Mouse (Mus musculus): ENCODE results near the gene Mitd1. TPM values are rescaled to one million over a fixed set of nuclear protein-coding genes. Genes with fewer than 3 reads are reported as not detected.

Gene Mitd1
- polyA plus RNA-seq (2012; rRNA removed), result 3.9 and 6.2 TPM in 2 replicates

- peak; percentile 96 for DNase-seq
- Histone ChIP-seq H3K4me1 (ENCODE audit: control insufficient read depth, insufficient read depth, low read length) (peaks cover 5% of the 10 kb centered on the region; the same call in 1 of the 2 replicates), H3K36me3 (ENCODE audit: control insufficient read depth, insufficient read depth, low read length) (no peaks in the 10 kb centered on the region), H3K27ac (ENCODE audit: insufficient read depth, low read depth, low read length) (peak within 1 kb of the TSS; percentile 90), H3K4me3 (ENCODE audit: insufficient read depth, low read depth, low read length) (peak within 1 kb of the TSS; percentile 85), H3K27me3 (replicated peaks; ENCODE audit: control insufficient read depth, insufficient read depth, low read length) (no peaks in the 10 kb centered on the region)
- TF ChIP-seq POLR2A (IDR thresholded peaks at IDR 0.05; ENCODE audit: low read depth, low read length) (peak; percentile 37), CTCF (conservative IDR thresholded peaks at IDR 0.05; ENCODE audit: insufficient read depth, insufficient read length, low read depth, low read length) (no peak)
- under 1% methylated on average over 41 of the region's 41 CpGs for WGBS
Measured at GRCm38 (mm10) chr1:37890025-37890652, at the start of gene Mitd1, which contains the start of gene Mrpl30. TSS of gene Mitd1 (minus strand) at chr1:37890411. TSS of gene Mrpl30 (plus strand) at chr1:37890477.

- 21% methylated on average over 3 of the region's 3 CpGs for WGBS
- no peaks in the 10 kb centered on the region for H3K36me3 ChIP-seq (ENCODE audit: control insufficient read depth, insufficient read depth, low read length)
- no peaks in the 10 kb centered on the region for H3K27me3 ChIP-seq (replicated peaks; ENCODE audit: control insufficient read depth, insufficient read depth, low read length)
- H3K4me1 ChIP-seq (ENCODE audit: control insufficient read depth, insufficient read depth, low read length), result no peaks in the 10 kb centered on the region
- H3K27ac ChIP-seq (ENCODE audit: insufficient read depth, low read depth, low read length), result no peak overlapping the region
- peak; percentile 57 for DNase-seq
- TF ChIP-seq POLR2A (IDR thresholded peaks at IDR 0.05; ENCODE audit: low read depth, low read length), result no peak
- TF ChIP-seq CTCF (conservative IDR thresholded peaks at IDR 0.05; ENCODE audit: insufficient read depth, insufficient read length, low read depth, low read length), result no peak; the same call in 1 of the 2 replicates
- H3K4me3 ChIP-seq (ENCODE audit: insufficient read depth, low read depth, low read length), result no peak overlapping the region
Measured at GRCm38 (mm10) chr1:37931806-37932205, 41.6 kb upstream of the Mitd1 start.

GRCm38 (mm10) chr1:37925971-37926370, 35.8 kb upstream of the Mitd1 start:
- Histone ChIP-seq H3K4me1 (ENCODE audit: control insufficient read depth, insufficient read depth, low read length) (no peaks in the 10 kb centered on the region), H3K36me3 (ENCODE audit: control insufficient read depth, insufficient read depth, low read length) (no peaks in the 10 kb centered on the region), H3K27ac (ENCODE audit: insufficient read depth, low read depth, low read length) (no peak overlapping the region), H3K27me3 (replicated peaks; ENCODE audit: control insufficient read depth, insufficient read depth, low read length) (no peaks in the 10 kb centered on the region), H3K4me3 (ENCODE audit: insufficient read depth, low read depth, low read length) (no peak overlapping the region)
- no peak for DNase-seq
- 78% methylated on average over 8 of the region's 8 CpGs for WGBS
- TF ChIP-seq POLR2A (IDR thresholded peaks at IDR 0.05; ENCODE audit: low read depth, low read length) (no peak), CTCF (conservative IDR thresholded peaks at IDR 0.05; ENCODE audit: insufficient read depth, insufficient read length, low read depth, low read length) (no peak)

- 38% methylated on average over 8 of the region's 8 CpGs for WGBS
- Histone ChIP-seq H3K27ac (ENCODE audit: insufficient read depth, low read depth, low read length) (no peak overlapping the region), H3K4me1 (ENCODE audit: control insufficient read depth, insufficient read depth, low read length) (no peaks in the 10 kb centered on the region), H3K4me3 (ENCODE audit: insufficient read depth, low read depth, low read length) (no peak overlapping the region), H3K36me3 (ENCODE audit: control insufficient read depth, insufficient read depth, low read length) (no peaks in the 10 kb centered on the region), H3K27me3 (replicated peaks; ENCODE audit: control insufficient read depth, insufficient read depth, low read length) (no peaks in the 10 kb centered on the region)
- TF ChIP-seq POLR2A (IDR thresholded peaks at IDR 0.05; ENCODE audit: low read depth, low read length) (no peak), CTCF (conservative IDR thresholded peaks at IDR 0.05; ENCODE audit: insufficient read depth, insufficient read length, low read depth, low read length) (no peak)
- no peak for DNase-seq
Measured at GRCm38 (mm10) chr1:37922536-37922935, 32.3 kb upstream of the Mitd1 start.

GRCm38 (mm10) chr1:37918096-37918495, 27.9 kb upstream of the Mitd1 start:
- TF ChIP-seq CTCF (conservative IDR thresholded peaks at IDR 0.05; ENCODE audit: insufficient read depth, insufficient read length, low read depth, low read length) (no peak), POLR2A (IDR thresholded peaks at IDR 0.05; ENCODE audit: low read depth, low read length) (no peak)
- Histone ChIP-seq H3K27me3 (replicated peaks; ENCODE audit: control insufficient read depth, insufficient read depth, low read length) (no peaks in the 10 kb centered on the region; the same call in 1 of the 2 replicates), H3K27ac (ENCODE audit: insufficient read depth, low read depth, low read length) (no peak overlapping the region), H3K4me1 (ENCODE audit: control insufficient read depth, insufficient read depth, low read length) (no peaks in the 10 kb centered on the region), H3K4me3 (ENCODE audit: insufficient read depth, low read depth, low read length) (no peak overlapping the region), H3K36me3 (ENCODE audit: control insufficient read depth, insufficient read depth, low read length) (no peaks in the 10 kb centered on the region)
- 64% methylated on average over 6 of the region's 6 CpGs for WGBS
- DNase-seq, result no peak

GRCm38 (mm10) chr1:37917666-37918065, 27.5 kb upstream of the Mitd1 start:
- Histone ChIP-seq H3K27me3 (replicated peaks; ENCODE audit: control insufficient read depth, insufficient read depth, low read length) (no peaks in the 10 kb centered on the region; the same call in 1 of the 2 replicates), H3K36me3 (ENCODE audit: control insufficient read depth, insufficient read depth, low read length) (no peaks in the 10 kb centered on the region), H3K27ac (ENCODE audit: insufficient read depth, low read depth, low read length) (no peak overlapping the region), H3K4me1 (ENCODE audit: control insufficient read depth, insufficient read depth, low read length) (no peaks in the 10 kb centered on the region), H3K4me3 (ENCODE audit: insufficient read depth, low read depth, low read length) (no peak overlapping the region)
- TF ChIP-seq POLR2A (IDR thresholded peaks at IDR 0.05; ENCODE audit: low read depth, low read length) (no peak), CTCF (conservative IDR thresholded peaks at IDR 0.05; ENCODE audit: insufficient read depth, insufficient read length, low read depth, low read length) (no peak)
- DNase-seq, result no peak
- WGBS, result 78% methylated on average over 13 of the region's 13 CpGs

GRCm38 (mm10) chr1:37916393-37916792, 26.2 kb upstream of the Mitd1 start, which contains the start of gene Lyg2:
TSS of gene Lyg2 (minus strand) at chr1:37916493.
- Histone ChIP-seq H3K4me1 (ENCODE audit: control insufficient read depth, insufficient read depth, low read length) (no peaks in the 10 kb centered on the region), H3K36me3 (ENCODE audit: control insufficient read depth, insufficient read depth, low read length) (no peaks in the 10 kb centered on the region), H3K27me3 (replicated peaks; ENCODE audit: control insufficient read depth, insufficient read depth, low read length) (no peaks in the 10 kb centered on the region; the same call in 1 of the 2 replicates), H3K27ac (ENCODE audit: insufficient read depth, low read depth, low read length) (no peak within 1 kb of the TSS), H3K4me3 (ENCODE audit: insufficient read depth, low read depth, low read length) (no peak within 1 kb of the TSS)
- no peak for DNase-seq
- TF ChIP-seq CTCF (conservative IDR thresholded peaks at IDR 0.05; ENCODE audit: insufficient read depth, insufficient read length, low read depth, low read length) (no peak), POLR2A (IDR thresholded peaks at IDR 0.05; ENCODE audit: low read depth, low read length) (no peak)
- 71% methylated on average over 5 of the region's 5 CpGs for WGBS
